21 mouse cellular contexts compared by ENCODE assay signal in the genomic region with DNA sequence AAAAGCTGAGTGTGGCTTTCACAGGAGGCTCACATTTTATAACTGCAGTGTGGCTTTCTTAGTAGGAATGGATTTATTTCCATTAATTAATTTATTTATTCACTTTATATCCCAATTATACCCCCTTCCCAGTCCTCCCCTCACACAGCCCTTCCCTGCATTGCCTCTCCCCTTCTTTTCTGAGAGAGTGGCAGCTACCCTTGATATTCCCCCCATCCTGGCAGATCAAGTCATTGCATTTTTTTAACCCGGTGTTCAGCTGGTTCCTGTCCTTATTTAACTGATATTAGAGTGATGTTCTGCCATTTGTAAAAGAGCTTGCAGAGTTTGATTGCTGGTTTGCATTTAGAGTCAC. TPM values are rescaled to one million over a fixed set of nuclear protein-coding genes. Genes with fewer than 3 reads are reported as not detected.
"Had no signal": no experiment of that assay in that cellular context is flagged by ENCODE, and none has a peak within 500 bp of the region (broad histone marks: within the 10 kb centered on the region; RNA-seq: fewer than 3 reads in every experiment).

No protein-coding gene starts in this region.

- H3K4me2 ChIP-seq: kidney, embryonic 15.5 days; limb, embryonic 15.5 days; lung, embryonic 14.5 days; midbrain, embryonic 12.5 days; neural tube, embryonic 13.5 days; stomach, embryonic 15.5 days had no signal

- H3K4me3 ChIP-seq: kidney, embryonic 15.5 days; left cerebral cortex, adult 2 months; limb, embryonic 15.5 days; midbrain, embryonic 12.5 days; neural tube, embryonic 13.5 days; stomach, embryonic 15.5 days had no signal

- H3K9ac ChIP-seq: kidney, embryonic 15.5 days; limb, embryonic 15.5 days; lung, embryonic 14.5 days; midbrain, embryonic 12.5 days; neural tube, embryonic 13.5 days; stomach, embryonic 15.5 days had no signal

- H3K27me3 ChIP-seq: kidney, embryonic 15.5 days; limb, embryonic 15.5 days; midbrain, embryonic 12.5 days; neural tube, embryonic 13.5 days; stomach, embryonic 15.5 days had no signal

- ATAC-seq: midbrain, embryonic 16.5 days had no signal

- H3K27ac ChIP-seq: kidney, embryonic 15.5 days; left cerebral cortex, adult 2 months; limb, embryonic 15.5 days; midbrain, embryonic 12.5 days; neural tube, embryonic 13.5 days; stomach, embryonic 15.5 days had no signal

- H3K9me3 ChIP-seq: kidney, embryonic 15.5 days; limb, embryonic 15.5 days; midbrain, embryonic 12.5 days; neural tube, embryonic 13.5 days; stomach, embryonic 15.5 days had no signal

- H3K36me3 ChIP-seq: kidney, embryonic 15.5 days; limb, embryonic 15.5 days; midbrain, embryonic 12.5 days; neural tube, embryonic 13.5 days; stomach, embryonic 15.5 days had no signal

- H3K4me1 ChIP-seq: kidney, embryonic 15.5 days; limb, embryonic 15.5 days; midbrain, embryonic 12.5 days; neural tube, embryonic 13.5 days; stomach, embryonic 15.5 days had no signal

- DNase-seq: kidney, adult 2 months; kidney, postnatal 25 days; lung, embryonic 14.5 days; lung, postnatal 10 days; lung, postnatal 4 days; right cerebral cortex, postnatal 14 days; thymus, postnatal 36 days had no signal

RNA-seq across cellular contexts. Expression of a gene that starts 18.2 kb away (rescaled TPM):
- total RNA-seq: layer of hippocampus, postnatal 25 days; left cerebral cortex, adult 2 months; left cerebral cortex, postnatal 14 days; megakaryocyte-erythroid progenitor cell, adult 5-6 weeks had no signal
- polyA plus RNA-seq: kidney, adult 2 months; kidney, embryonic 15.5 days; limb, embryonic 11.5 days; limb, embryonic 15.5 days; lung, embryonic 14.5 days; midbrain, embryonic 12.5 days; midbrain, embryonic 16.5 days; neural tube, embryonic 13.5 days; spleen, adult 2 months; stomach, embryonic 15.5 days; testis, adult 2 months; thymus, postnatal 0 days had no signal

RNA-seq across cellular contexts. Expression of a gene that starts 30.3 kb away (rescaled TPM):
- total RNA-seq: layer of hippocampus, postnatal 25 days; left cerebral cortex, adult 2 months; left cerebral cortex, postnatal 14 days; megakaryocyte-erythroid progenitor cell, adult 5-6 weeks had no signal
- polyA plus RNA-seq: kidney, adult 2 months; kidney, embryonic 15.5 days; limb, embryonic 11.5 days; limb, embryonic 15.5 days; lung, embryonic 14.5 days; midbrain, embryonic 12.5 days; midbrain, embryonic 16.5 days; neural tube, embryonic 13.5 days; spleen, adult 2 months; stomach, embryonic 15.5 days; testis, adult 2 months; thymus, postnatal 0 days had no signal

RNA-seq across cellular contexts. Expression of a gene that starts 30.5 kb away (rescaled TPM):
- total RNA-seq: layer of hippocampus, postnatal 25 days; left cerebral cortex, adult 2 months; left cerebral cortex, postnatal 14 days; megakaryocyte-erythroid progenitor cell, adult 5-6 weeks had no signal
- polyA plus RNA-seq: kidney, adult 2 months; kidney, embryonic 15.5 days; limb, embryonic 11.5 days; limb, embryonic 15.5 days; lung, embryonic 14.5 days; midbrain, embryonic 12.5 days; midbrain, embryonic 16.5 days; neural tube, embryonic 13.5 days; spleen, adult 2 months; stomach, embryonic 15.5 days; testis, adult 2 months; thymus, postnatal 0 days had no signal
